Mouse (Mus musculus): ENCODE results near the gene Fmo1. TPM values are rescaled to one million over a fixed set of nuclear protein-coding genes. Genes with fewer than 3 reads are reported as not detected.

Gene Fmo1
- polyA plus RNA-seq, 1 experiment from 2014 or later, result 20.8 TPM

DNA sequence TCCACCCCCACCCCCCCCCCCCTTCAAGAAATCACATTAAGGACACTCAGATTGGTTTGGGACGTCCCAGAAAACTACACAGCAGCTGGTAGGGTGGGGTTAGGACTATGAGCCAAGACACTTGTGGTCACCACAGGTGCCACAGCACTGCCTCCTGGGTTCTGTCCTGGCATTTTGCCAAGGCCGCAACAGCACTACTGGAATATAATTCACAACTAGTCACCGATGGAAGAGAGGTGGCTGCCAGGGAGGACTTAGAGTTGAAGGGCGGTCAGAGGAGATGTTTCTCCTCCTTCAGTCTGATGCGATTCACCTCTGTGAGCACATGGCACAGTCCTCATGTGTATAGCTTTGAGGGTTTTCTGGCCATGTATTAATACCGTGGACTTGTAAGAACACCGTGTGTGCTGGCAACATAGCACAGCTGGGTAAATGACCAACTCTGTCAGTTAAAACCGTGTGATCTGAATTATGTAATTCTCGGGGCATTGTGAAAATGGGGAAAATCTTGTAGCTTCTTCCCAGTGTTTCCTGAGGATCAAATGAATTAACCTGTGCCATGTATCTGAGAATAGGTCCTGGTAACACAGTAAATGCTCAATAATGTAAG lies 6.3 kb downstream of the Fmo1 start:
- H3K4me2 ChIP-seq, result no peak overlapping the region
- peaks cover 3% of the 10 kb centered on the region; the same call in 1 of the 2 replicates for H3K4me1 ChIP-seq
- H3K36me3 ChIP-seq, result no peaks in the 10 kb centered on the region
- no peak for ATAC-seq (ENCODE audit: low FRiP score)
- H3K27ac ChIP-seq (replicated peaks), result peak overlapping the region; percentile 18; the same call in 1 of the 2 replicates
- no peak overlapping the region for H3K9ac ChIP-seq (replicated peaks)
- no peaks in the 10 kb centered on the region for H3K9me3 ChIP-seq (replicated peaks)
- no peak overlapping the region for H3K4me3 ChIP-seq (replicated peaks)
- WGBS, result 69% methylated on average over 9 of the region's 9 CpGs
- no peaks in the 10 kb centered on the region for H3K27me3 ChIP-seq (replicated peaks)

DNA sequence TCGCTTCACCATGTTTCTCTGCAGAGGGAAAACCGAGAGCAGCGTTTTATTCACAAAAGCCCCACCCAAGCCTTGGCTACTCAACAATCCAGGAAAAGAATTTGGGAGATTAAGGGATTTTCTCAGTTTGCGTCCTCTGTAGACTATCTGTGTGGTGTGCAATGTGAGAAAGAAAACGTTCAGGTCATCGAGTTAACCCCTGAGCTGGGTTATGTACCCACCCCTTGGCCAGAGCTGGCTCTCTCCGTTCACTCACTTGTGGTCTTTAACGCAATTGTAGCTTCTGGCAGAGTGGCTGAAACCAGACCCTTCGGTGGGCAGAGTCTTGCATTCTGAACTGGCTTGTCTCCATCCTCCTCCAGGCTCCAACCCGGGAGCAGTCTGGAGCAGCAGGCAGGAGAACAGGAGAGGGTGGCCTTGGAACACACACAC lies 6.8 kb downstream of the Fmo1 start:
- peak overlapping the region; percentile 69 for H3K27ac ChIP-seq (replicated peaks)
- H3K9me3 ChIP-seq (replicated peaks), result no peaks in the 10 kb centered on the region
- peak; percentile 40 for ATAC-seq (ENCODE audit: low FRiP score)
- 71% methylated on average over 10 of the region's 10 CpGs for WGBS
- no peak overlapping the region for H3K4me3 ChIP-seq (replicated peaks)
- H3K36me3 ChIP-seq, result no peaks in the 10 kb centered on the region
- no peak overlapping the region for H3K9ac ChIP-seq (replicated peaks)
- peaks cover 3% of the 10 kb centered on the region; the same call in 1 of the 2 replicates for H3K4me1 ChIP-seq
- H3K27me3 ChIP-seq (replicated peaks), result no peaks in the 10 kb centered on the region
- peak overlapping the region; percentile 40 for H3K4me2 ChIP-seq

DNA sequence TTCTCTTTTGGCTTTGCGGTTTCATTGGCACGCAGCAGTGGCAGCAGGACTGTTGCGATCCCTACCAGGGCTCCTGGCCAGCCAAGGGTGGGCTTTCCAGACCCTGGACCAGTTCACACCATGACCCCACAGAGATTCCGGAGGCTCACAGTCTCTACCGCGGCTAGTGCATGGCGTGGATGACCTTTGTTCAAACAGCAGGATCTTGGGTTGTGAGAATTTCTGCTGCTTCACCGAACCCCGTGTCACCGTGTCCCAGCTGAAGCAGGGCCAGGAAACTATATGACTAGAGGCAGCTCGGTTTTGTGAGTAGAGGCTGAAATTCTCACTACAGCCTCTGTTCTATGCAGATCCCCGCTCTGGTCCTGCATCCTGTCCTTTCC lies 7.7 kb downstream of the Fmo1 start:
- Histone ChIP-seq H3K4me1 (peaks cover 3% of the 10 kb centered on the region; the same call in 1 of the 2 replicates), H3K27ac (replicated peaks) (peak overlapping the region; percentile 69), H3K9ac (replicated peaks) (no peak overlapping the region), H3K4me3 (replicated peaks) (0 out of 2 replicates have a peak overlapping the region, but pooled peaks have one; percentile 16), H3K27me3 (replicated peaks) (no peaks in the 10 kb centered on the region), H3K4me2 (peak overlapping the region; percentile 40), H3K36me3 (no peaks in the 10 kb centered on the region), H3K9me3 (replicated peaks) (no peaks in the 10 kb centered on the region)
- 53% methylated on average over 12 of the region's 12 CpGs for WGBS
- ATAC-seq (ENCODE audit: low FRiP score), result peak; percentile 48; the same call in 1 of the 2 replicates

DNA sequence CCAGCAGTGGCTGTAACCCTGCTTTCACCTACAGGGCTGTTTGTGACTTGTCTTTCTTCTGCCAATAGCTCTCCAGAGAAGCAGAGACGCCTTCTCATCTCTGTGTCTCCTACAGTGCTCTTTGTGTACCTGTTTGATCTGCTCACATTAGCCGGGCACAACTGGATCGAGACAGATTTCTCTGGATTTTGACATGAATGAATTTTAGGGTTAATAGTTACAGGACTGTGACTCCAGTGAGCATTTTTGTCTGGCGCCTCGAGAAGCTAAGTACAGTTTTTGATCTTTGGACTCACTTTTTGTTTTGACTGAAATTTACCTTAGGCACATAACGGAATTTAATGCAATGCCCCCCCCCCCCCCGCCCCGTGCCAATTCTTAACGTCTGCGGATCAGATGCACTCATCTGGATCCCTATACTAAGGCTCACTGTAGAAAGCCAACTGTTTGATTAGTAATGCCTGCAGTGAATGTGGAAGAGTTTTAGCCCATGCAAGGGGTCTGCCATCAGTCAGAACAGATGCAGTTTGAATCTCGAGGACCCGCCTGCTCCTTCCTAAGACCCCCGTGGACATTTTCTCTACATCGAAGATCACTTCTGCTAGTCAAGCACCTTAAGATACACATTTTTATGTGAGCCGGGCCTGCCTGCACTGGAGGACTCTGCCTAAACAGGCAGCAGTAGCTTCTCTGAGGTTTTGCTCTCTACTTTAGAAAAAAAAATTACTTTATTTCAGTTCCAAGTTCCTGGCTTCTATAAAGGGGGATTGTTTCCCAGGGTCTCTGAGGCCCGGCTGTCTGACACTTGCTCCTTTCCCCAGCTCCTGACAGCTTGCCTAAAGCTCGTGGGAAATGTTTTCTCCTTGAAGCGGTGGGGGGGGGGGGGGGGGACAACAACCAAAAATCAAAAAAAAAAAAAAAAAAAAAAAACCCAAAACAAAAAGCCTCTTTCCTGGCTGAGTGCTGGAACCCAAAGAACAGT lies 8.4 kb downstream of the Fmo1 start:
- no peaks in the 10 kb centered on the region for H3K9me3 ChIP-seq (replicated peaks)
- peak overlapping the region; percentile 40 for H3K4me2 ChIP-seq
- peak; percentile 29; the same call in 1 of the 2 replicates for ATAC-seq (ENCODE audit: low FRiP score)
- no peak overlapping the region for H3K9ac ChIP-seq (replicated peaks)
- 61% methylated on average over 18 of the region's 18 CpGs for WGBS
- H3K36me3 ChIP-seq, result no peaks in the 10 kb centered on the region
- peaks cover 3% of the 10 kb centered on the region; the same call in 1 of the 2 replicates for H3K4me1 ChIP-seq
- H3K27ac ChIP-seq (replicated peaks), result peak overlapping the region; percentile 69
- H3K4me3 ChIP-seq (replicated peaks), result 0 out of 2 replicates have a peak overlapping the region, but pooled peaks have one; percentile 16
- H3K27me3 ChIP-seq (replicated peaks), result no peaks in the 10 kb centered on the region

DNA sequence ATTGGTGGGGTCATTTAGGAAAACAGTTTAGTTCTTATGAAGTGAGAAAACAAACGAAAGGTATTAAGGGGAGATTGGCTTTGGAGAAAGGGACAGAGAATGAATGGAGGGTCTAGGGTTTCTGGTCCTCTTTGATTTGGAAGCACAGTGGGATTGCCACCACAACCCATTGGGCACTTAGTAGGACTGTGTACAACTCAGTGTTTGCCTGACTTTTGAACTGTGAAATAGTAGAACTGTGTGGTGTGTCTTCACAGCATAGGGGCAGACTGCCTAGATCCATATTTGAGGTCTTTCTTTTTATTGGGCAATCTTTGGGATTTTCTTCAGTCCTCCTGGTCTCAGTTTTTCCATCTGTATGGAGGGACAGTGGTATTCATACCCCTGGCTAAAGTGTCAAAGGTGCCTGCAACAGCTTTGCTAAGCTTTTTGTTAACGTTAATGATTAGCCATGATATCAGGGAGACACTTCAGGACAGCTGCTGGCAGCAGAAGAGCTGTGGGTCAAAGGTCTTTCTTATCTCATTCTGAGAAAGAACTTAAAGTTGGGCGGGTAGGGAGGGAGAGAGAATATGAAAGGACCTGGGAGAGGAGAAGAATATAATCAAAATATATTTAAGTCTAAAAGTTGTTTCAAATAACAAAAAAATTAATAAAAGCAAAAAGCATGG lies 12.5 kb downstream of the Fmo1 start:
- H3K4me3 ChIP-seq (replicated peaks), result no peak overlapping the region

DNA sequence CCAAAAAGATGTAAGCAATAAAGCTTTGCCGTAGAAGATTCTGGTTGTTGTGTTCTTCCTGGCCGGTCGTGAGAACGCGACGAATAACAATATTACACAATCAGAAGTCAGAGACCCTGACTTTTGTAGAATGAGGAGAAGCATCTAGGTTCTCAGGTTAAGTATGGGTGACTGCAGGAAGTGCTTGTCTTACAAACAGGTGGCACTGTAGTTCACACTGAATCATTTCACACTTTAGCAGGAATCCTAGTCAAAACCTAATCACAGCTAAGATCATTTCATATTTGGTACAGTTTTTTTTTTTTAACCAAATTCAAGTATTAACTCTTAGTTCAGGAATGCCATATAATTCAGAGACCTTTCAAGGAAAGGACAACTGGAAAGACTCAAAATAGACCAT lies 18.9 kb downstream of the Fmo1 start:
- no peaks in the 10 kb centered on the region for H3K36me3 ChIP-seq
- H3K9ac ChIP-seq (replicated peaks), result no peak overlapping the region
- H3K4me3 ChIP-seq (replicated peaks), result no peak overlapping the region
- no peaks in the 10 kb centered on the region for H3K9me3 ChIP-seq (replicated peaks)
- H3K27me3 ChIP-seq (replicated peaks), result no peaks in the 10 kb centered on the region
- H3K4me1 ChIP-seq, result no peaks in the 10 kb centered on the region
- 98% methylated on average over 6 of the region's 6 CpGs for WGBS
- no peak overlapping the region for H3K27ac ChIP-seq (replicated peaks)
- ATAC-seq (ENCODE audit: low FRiP score), result no peak
- no peak overlapping the region for H3K4me2 ChIP-seq

More for the DNA sequence above, 12.5 kb downstream of the Fmo1 start:
- H3K27ac ChIP-seq (replicated peaks), result no peak overlapping the region
- no peaks in the 10 kb centered on the region for H3K36me3 ChIP-seq
- H3K4me1 ChIP-seq, result no peaks in the 10 kb centered on the region; the same call in 1 of the 2 replicates
- no peak overlapping the region for H3K4me2 ChIP-seq
- no peaks in the 10 kb centered on the region for H3K27me3 ChIP-seq (replicated peaks)
- WGBS, result 84% methylated on average over 3 of the region's 3 CpGs
- no peak overlapping the region for H3K9ac ChIP-seq (replicated peaks)
- no peaks in the 10 kb centered on the region for H3K9me3 ChIP-seq (replicated peaks)
- ATAC-seq (ENCODE audit: low FRiP score), result no peak

DNA sequence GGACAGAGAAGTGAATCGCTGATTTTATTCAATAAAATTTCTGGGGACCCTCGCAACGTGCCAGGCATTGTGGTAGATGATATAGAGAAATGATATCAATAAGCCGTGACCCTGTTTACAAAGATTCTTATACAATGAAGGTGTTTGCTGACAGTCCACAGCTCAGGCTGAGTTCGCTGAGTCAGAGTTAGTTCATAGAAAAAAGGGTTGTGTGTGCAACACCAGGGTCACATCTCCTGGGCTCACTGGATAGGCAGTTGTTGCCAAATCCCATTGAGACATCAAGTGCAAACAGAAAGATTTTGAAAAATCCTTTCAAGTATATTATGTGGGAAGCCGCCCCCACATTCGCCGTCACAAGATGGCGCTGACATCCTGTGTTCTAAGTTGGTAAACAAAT lies 26.2 kb downstream of the Fmo1 start:
- no peak overlapping the region for H3K4me2 ChIP-seq
- H3K27ac ChIP-seq (replicated peaks), result no peak overlapping the region
- H3K36me3 ChIP-seq, result no peaks in the 10 kb centered on the region
- H3K9ac ChIP-seq (replicated peaks), result no peak overlapping the region
- no peak overlapping the region for H3K4me3 ChIP-seq (replicated peaks)
- no peak for ATAC-seq (ENCODE audit: low FRiP score)
- H3K9me3 ChIP-seq (replicated peaks), result no peaks in the 10 kb centered on the region
- 98% methylated on average over 9 of the region's 9 CpGs for WGBS
- H3K27me3 ChIP-seq (replicated peaks), result no peaks in the 10 kb centered on the region
- no peaks in the 10 kb centered on the region for H3K4me1 ChIP-seq

DNA sequence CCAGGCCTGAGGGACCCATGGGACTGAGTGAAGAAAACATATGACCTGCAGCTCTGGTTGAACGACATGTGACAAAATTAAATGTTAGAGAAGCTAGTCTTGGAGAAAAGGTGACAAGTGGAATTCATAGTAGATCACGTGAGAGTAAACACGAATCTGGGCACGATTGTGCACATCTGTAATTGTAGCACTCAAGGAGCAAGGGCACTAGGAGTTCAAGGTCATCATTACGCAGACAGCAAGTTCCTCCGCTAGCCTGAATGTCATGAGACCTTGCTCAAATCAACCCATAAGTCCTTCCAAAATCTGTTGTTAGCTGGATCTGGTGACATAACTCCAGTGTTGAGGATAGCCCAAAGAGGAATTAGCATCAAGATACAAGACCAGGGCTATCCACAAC lies 27.4 kb downstream of the Fmo1 start:
- Histone ChIP-seq H3K27me3 (replicated peaks) (no peaks in the 10 kb centered on the region), H3K36me3 (no peaks in the 10 kb centered on the region), H3K27ac (replicated peaks) (no peak overlapping the region), H3K4me2 (no peak overlapping the region), H3K4me1 (no peaks in the 10 kb centered on the region), H3K4me3 (replicated peaks) (no peak overlapping the region), H3K9ac (replicated peaks) (no peak overlapping the region), H3K9me3 (replicated peaks) (no peaks in the 10 kb centered on the region)
- WGBS, result 93% methylated on average over 6 of the region's 6 CpGs
- no peak for ATAC-seq (ENCODE audit: low FRiP score)

DNA sequence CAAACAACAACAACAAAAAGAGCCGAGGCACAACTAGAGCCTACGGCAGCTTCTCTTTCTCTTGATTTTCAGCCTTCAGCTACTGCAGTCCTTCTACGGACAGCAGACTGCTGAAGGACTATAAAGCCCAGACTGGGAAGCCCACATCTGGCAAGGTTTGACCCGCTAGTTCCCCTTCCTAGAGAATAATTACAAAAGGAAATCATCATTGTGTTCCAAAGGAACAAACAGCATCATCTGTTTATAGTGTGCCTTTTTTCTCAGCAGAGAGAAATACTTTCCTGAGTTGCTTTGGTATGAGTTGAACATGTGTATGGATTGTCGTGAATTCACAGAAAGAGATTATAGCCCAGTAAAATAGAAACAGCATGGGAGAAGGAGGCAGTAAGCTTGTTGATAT lies 32.1 kb downstream of the Fmo1 start:
- Histone ChIP-seq H3K27me3 (replicated peaks) (no peaks in the 10 kb centered on the region), H3K36me3 (no peaks in the 10 kb centered on the region), H3K27ac (replicated peaks) (no peak overlapping the region), H3K9ac (replicated peaks) (no peak overlapping the region), H3K4me1 (peaks cover 16% of the 10 kb centered on the region), H3K4me2 (no peak overlapping the region), H3K9me3 (replicated peaks) (no peaks in the 10 kb centered on the region), H3K4me3 (replicated peaks) (no peak overlapping the region)
- no peak for ATAC-seq (ENCODE audit: low FRiP score)
- WGBS, result 90% methylated on average over 5 of the region's 5 CpGs

DNA sequence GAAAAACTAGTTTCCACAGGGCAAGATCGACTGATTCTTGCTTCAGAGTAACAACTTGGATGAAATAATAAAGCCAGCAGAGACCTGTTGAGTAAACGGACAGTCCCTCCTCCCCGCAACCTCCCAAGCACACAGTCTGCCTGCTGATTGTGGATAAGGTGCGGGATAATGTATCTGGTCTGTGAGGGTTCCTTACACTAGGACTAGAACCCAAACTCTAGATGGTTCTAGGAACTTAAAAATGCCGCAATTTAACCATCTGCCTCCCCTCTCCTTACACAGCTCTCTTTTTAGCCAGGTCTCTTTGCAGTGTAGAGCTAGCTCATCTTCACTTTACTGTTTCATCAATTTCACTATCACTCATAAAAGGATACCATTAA lies 33.8 kb downstream of the Fmo1 start:
- Histone ChIP-seq H3K4me1 (peaks cover 16% of the 10 kb centered on the region), H3K27me3 (replicated peaks) (no peaks in the 10 kb centered on the region), H3K9ac (replicated peaks) (no peak overlapping the region), H3K4me2 (peak overlapping the region; percentile 50), H3K36me3 (no peaks in the 10 kb centered on the region), H3K27ac (replicated peaks) (peak overlapping the region; percentile 77), H3K4me3 (replicated peaks) (peak overlapping the region; percentile 15), H3K9me3 (replicated peaks) (no peaks in the 10 kb centered on the region)
- ATAC-seq (ENCODE audit: low FRiP score), result peak; percentile 64; the same call in 1 of the 2 replicates
- WGBS, result 13% methylated on average over 5 of the region's 5 CpGs

DNA sequence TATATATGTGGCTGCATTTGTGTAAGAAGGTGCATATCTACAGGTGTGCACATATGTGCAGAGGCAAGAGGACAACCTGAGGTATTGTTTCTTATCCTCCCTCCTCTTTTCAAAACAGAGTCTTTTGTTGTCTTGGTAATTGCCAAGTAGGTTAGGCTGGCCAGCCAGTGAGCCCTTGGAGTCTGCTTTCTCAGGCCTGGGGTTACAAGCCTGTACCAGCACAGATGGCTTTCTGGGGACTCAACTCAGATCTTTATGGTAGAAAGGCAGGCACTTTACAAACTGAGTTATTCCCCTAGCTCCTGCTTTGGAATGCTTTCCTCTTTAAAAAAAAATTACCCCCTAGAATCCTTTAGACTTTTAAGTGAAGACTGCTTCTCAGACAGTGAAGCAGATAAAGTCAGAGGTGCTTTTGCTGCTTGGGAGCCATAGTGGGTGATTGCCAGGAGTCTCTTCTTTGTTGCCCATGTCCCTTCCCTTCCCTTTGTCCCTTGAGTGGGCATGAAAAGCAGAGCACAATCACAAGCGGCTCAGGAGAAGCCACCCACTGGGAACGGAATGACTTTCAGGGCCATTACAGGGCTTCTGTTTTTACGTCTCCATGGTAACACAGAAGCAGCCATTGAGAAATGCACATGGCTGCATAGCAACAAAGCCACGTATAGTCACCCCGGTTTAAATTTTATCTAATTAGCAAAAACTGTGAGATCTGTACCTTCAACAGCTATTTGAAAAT lies 34.4 kb downstream of the Fmo1 start:
- H3K27ac ChIP-seq (replicated peaks), result peak overlapping the region; percentile 77
- H3K4me1 ChIP-seq, result peaks cover 16% of the 10 kb centered on the region
- no peaks in the 10 kb centered on the region for H3K27me3 ChIP-seq (replicated peaks)
- no peak overlapping the region for H3K9ac ChIP-seq (replicated peaks)
- H3K36me3 ChIP-seq, result no peaks in the 10 kb centered on the region
- 1% methylated on average over 5 of the region's 5 CpGs for WGBS
- H3K4me2 ChIP-seq, result peak overlapping the region; percentile 50
- ATAC-seq (ENCODE audit: low FRiP score), result peak; percentile 95
- H3K9me3 ChIP-seq (replicated peaks), result no peaks in the 10 kb centered on the region
- peak overlapping the region; percentile 15 for H3K4me3 ChIP-seq (replicated peaks)

Measured in neural tube, embryonic 15.5 days (tissue).